9 mouse cellular contexts compared by ENCODE assay signal in the genomic region with DNA sequence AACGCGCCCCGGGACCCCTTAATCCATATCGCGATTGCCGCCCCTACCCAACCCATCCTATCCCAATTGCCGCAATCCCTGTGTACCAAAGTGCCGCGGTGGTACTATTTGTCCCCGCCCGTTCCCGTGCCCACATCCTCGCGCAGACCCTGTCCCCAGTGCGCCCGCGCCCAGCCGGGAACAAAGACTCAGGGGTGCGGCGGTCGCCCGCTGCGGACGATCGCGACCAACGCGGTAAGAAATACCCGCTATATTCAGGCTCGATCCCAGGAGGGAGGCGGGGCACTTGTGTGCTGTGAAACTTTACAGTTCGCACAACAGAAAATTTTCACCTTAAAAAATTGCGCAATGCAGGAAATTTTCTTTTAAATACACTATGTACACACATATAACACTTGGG. TPM values are rescaled to one million over a fixed set of nuclear protein-coding genes. Genes with fewer than 3 reads are reported as not detected.
DNase-seq lines count a peak whose midpoint lies in the region; ATAC-seq lines count a peak whose summit lies in the region.
"Had no signal": no experiment of that assay in that cellular context is flagged by ENCODE, and none has a peak within 500 bp of the region (broad histone marks: within the 10 kb centered on the region; RNA-seq: fewer than 3 reads in every experiment).

No protein-coding gene starts in this region.

- peaks cover 23% of the 10 kb centered on the region; the same call in 1 of the 2 replicates for H3K9me3 ChIP-seq in heart, embryonic 15.5 days (replicated peaks)
- H3K9me3 ChIP-seq in hindbrain, embryonic 12.5 days (replicated peaks): peaks cover 38% of the 10 kb centered on the region
- peaks cover 42% of the 10 kb centered on the region for H3K9me3 ChIP-seq in midbrain, embryonic 12.5 days

- no peak for DNase-seq in heart, adult 18-20 months
- peak; percentile 55 for DNase-seq in ZHBTc4 (ENCODE audit: low read depth, low spot score)
- DNase-seq in right cerebral cortex, postnatal 36 days (ENCODE audit: low spot score in 2 of 2): no peak
- no peak for DNase-seq in thymus, adult 18-20 months
- DNase-seq in adrenal gland, postnatal 25 days: no peak
- DNase-seq: gastrocnemius, postnatal 36 days had no signal

- peak overlapping the region; percentile 45 for H3K9ac ChIP-seq in heart, embryonic 15.5 days
- peak overlapping the region; percentile 84 for H3K9ac ChIP-seq in hindbrain, embryonic 12.5 days
- peak overlapping the region; percentile 85 for H3K9ac ChIP-seq in midbrain, embryonic 12.5 days (replicated peaks)

- H3K4me3 ChIP-seq in heart, embryonic 15.5 days: peak overlapping the region; percentile 50
- peak overlapping the region; percentile 60 for H3K4me3 ChIP-seq in hindbrain, embryonic 12.5 days
- peak overlapping the region; percentile 57 for H3K4me3 ChIP-seq in midbrain, embryonic 12.5 days

- no peak overlapping the region for H3K27ac ChIP-seq in heart, embryonic 15.5 days
- peak overlapping the region; percentile 90 for H3K27ac ChIP-seq in hindbrain, embryonic 12.5 days
- H3K27ac ChIP-seq in midbrain, embryonic 12.5 days (replicated peaks): peak overlapping the region; percentile 87

- H3K4me1 ChIP-seq in heart, embryonic 15.5 days (replicated peaks): peaks cover 42% of the 10 kb centered on the region
- peaks cover 57% of the 10 kb centered on the region for H3K4me1 ChIP-seq in hindbrain, embryonic 12.5 days
- peaks cover 43% of the 10 kb centered on the region for H3K4me1 ChIP-seq in midbrain, embryonic 12.5 days

- WGBS in heart, embryonic 15.5 days: 45% methylated on average over 33 of the region's 33 CpGs
- WGBS in hindbrain, embryonic 12.5 days: 48% methylated on average over 33 of the region's 33 CpGs
- WGBS in midbrain, embryonic 12.5 days: 50% methylated on average over 33 of the region's 33 CpGs

- peaks cover 49% of the 10 kb centered on the region for H3K36me3 ChIP-seq in heart, embryonic 15.5 days
- peaks cover 66% of the 10 kb centered on the region for H3K36me3 ChIP-seq in hindbrain, embryonic 12.5 days
- H3K36me3 ChIP-seq in midbrain, embryonic 12.5 days: peaks cover 73% of the 10 kb centered on the region

- H3K27me3 ChIP-seq in heart, embryonic 15.5 days: no peaks in the 10 kb centered on the region
- H3K27me3 ChIP-seq in hindbrain, embryonic 12.5 days: no peaks in the 10 kb centered on the region
- no peaks in the 10 kb centered on the region for H3K27me3 ChIP-seq in midbrain, embryonic 12.5 days

- no peak for ATAC-seq in heart, embryonic 15.5 days (replicated peaks; ENCODE audit: insufficient number of reproducible peaks, insufficient read depth, low FRiP score, low read depth)
- ATAC-seq in hindbrain, embryonic 12.5 days (ENCODE audit: low FRiP score): 0 out of 2 replicates have a peak, but pooled peaks have one; percentile 12
- ATAC-seq in midbrain, embryonic 12.5 days (ENCODE audit: low FRiP score, low read depth): 0 out of 2 replicates have a peak, but pooled peaks have one; percentile 4

- peak overlapping the region; percentile 78 for H3K4me2 ChIP-seq in heart, embryonic 15.5 days
- H3K4me2 ChIP-seq in hindbrain, embryonic 12.5 days (replicated peaks): peak overlapping the region; percentile 77
- peak overlapping the region; percentile 79 for H3K4me2 ChIP-seq in midbrain, embryonic 12.5 days (replicated peaks)

RNA-seq across cellular contexts. Expression of gene Nnat, which starts 0.4 kb away (rescaled TPM):
- 54.1 and 117 TPM in 2 replicates for polyA plus RNA-seq in heart, embryonic 15.5 days (2015; fragmentation: Nextera tagmentation; extraction: Ambion mirVana)
- total RNA-seq in heart, adult 18-20 months (2021): 1 to 10 TPM in 1 of 2 experiments, under 1 TPM in 1; 0.36 to 3.1 TPM
- polyA plus RNA-seq in hindbrain, embryonic 12.5 days (2016; fragmentation: Nextera tagmentation; extraction: Ambion mirVana): 3,841 and 3,900 TPM in 2 replicates
- polyA plus RNA-seq in midbrain, embryonic 12.5 days (2016; fragmentation: Nextera tagmentation; extraction: Ambion mirVana): 4,044 and 4,632 TPM in 2 replicates
- total RNA-seq in adrenal gland, postnatal 25 days (2021): 71.3 and 91.2 TPM in 2 replicates

RNA-seq across cellular contexts. Expression of gene Blcap, which starts 10.8 kb away (rescaled TPM):
- 32.5 and 35.7 TPM in 2 replicates for polyA plus RNA-seq in heart, embryonic 15.5 days (2015; fragmentation: Nextera tagmentation; extraction: Ambion mirVana)
- total RNA-seq in heart, adult 18-20 months (2021): 10 to 100 TPM; 55.1 to 56.2 TPM
- polyA plus RNA-seq in hindbrain, embryonic 12.5 days (2016; fragmentation: Nextera tagmentation; extraction: Ambion mirVana): 139 and 140 TPM in 2 replicates
- 132 and 149 TPM in 2 replicates for polyA plus RNA-seq in midbrain, embryonic 12.5 days (2016; fragmentation: Nextera tagmentation; extraction: Ambion mirVana)
- 61.5 and 82.8 TPM in 2 replicates for total RNA-seq in adrenal gland, postnatal 25 days (2021)

Comparison
In these comparisons a context has a peak if more than half of its experiments do, and no peak if none do; other contexts are left out.
1. RNA of gene Nnat, which starts 0.4 kb away (polyA plus RNA-seq): 4,044 to 4,632 TPM in midbrain, embryonic 12.5 days and 3,841 to 3,900 TPM in hindbrain, embryonic 12.5 days; 54.1 to 117 TPM in heart, embryonic 15.5 days; every median in the first group is over 10 times any median in the second.
2. Peak in every context shown above with its lines, with median percentiles within 50 percentile points of each other: H3K4me2 ChIP-seq, H3K4me3 ChIP-seq and H3K9ac ChIP-seq.